Mouse (Mus musculus) limb, embryonic 12.5 days (tissue): ENCODE measurements at regions not wholly inside any gene's neighbourhood (a gene's known extent, or its start where the extent isn't known, plus 50 kb on each side); places are given as distances from the start of the nearest gene placed in this dataset.

Experiments
- ATAC-seq: fragments of 200-750 bp; cut with Nextera tagmentation; 2 replicates; pipeline ENCODE4 v1.8.0; 2017; ENCODE audit warnings: low read depth, moderate TSS enrichment; ENCODE audit not compliant: insufficient number of reproducible peaks, insufficient read depth, low FRiP score, low TSS enrichment
- H3K27ac ChIP-seq: fragments of 300-500 bp; sonication (generic); 2 replicates; pipeline ENCODE4 v1.5.1; 2016; ENCODE audit warnings: mild to moderate bottlenecking, moderate library complexity
- H3K27me3 ChIP-seq: fragments of 300-500 bp; sonication (generic); 2 replicates; pipeline ENCODE4 v1.6.1; 2016; ENCODE audit warnings: mild to moderate bottlenecking, moderate library complexity
- H3K36me3 ChIP-seq: fragments of 300-500 bp; sonication (generic); 2 replicates; pipeline ENCODE4 v1.6.1; 2016; ENCODE audit warnings: mild to moderate bottlenecking, moderate library complexity
- H3K4me1 ChIP-seq: fragments of 300-500 bp; sonication (generic); replicated peaks from 2 replicates; pipeline ENCODE4 v1.6.1; 2016
- H3K4me2 ChIP-seq: fragments of 300-500 bp; sonication (generic); 2 replicates; pipeline ENCODE4 v1.6.1; 2016; ENCODE audit warnings: mild to moderate bottlenecking, moderate library complexity
- H3K4me3 ChIP-seq: fragments of 300-500 bp; sonication (generic); replicated peaks from 2 replicates; pipeline ENCODE4 v1.5.1; 2016; ENCODE audit warnings: mild to moderate bottlenecking
- H3K9ac ChIP-seq: fragments of 300-500 bp; sonication (generic); replicated peaks from 2 replicates; pipeline ENCODE4 v1.6.1; 2016; ENCODE audit warnings: mild to moderate bottlenecking, moderate library complexity
- H3K9me3 ChIP-seq: fragments of 300-500 bp; sonication (generic); 2 replicates; pipeline ENCODE4 v1.6.1; 2016; ENCODE audit warnings: mild to moderate bottlenecking, moderate library complexity
- WGBS: fragments of 180-500 bp; shearing (Covaris S2); methylation state at CpG from one replicate; pipeline ENCODE4 v1.1.7; 2016; 5-methylcytosine and 5-hydroxymethylcytosine counted together

DNA sequence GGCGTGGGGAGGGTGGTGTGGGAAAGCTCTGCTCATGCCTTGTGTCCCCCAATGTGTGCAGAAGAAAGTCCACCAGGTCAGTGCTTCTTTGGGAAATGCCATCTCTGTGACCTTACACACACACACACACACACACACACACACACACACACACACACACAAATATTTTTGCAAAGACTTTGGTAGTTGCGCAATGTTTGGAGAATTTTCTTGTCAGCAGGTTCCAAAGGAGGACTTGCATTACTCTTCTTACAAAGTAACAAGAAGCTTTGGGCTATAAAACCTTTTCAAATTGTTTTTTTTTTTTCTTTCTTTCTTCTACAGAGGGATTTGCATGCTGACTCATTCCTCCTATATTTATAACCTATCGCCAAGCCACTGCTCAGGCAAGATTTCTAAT lies 59.1 kb upstream of the Npvf start:
- no peaks in the 10 kb centered on the region for H3K27me3 ChIP-seq
- H3K27ac ChIP-seq: no peak overlapping the region
- no peaks in the 10 kb centered on the region for H3K36me3 ChIP-seq
- H3K4me2 ChIP-seq: no peak overlapping the region
- no peak overlapping the region for H3K9ac ChIP-seq
- ATAC-seq: no peak
- no peak overlapping the region for H3K4me3 ChIP-seq
- no peaks in the 10 kb centered on the region for H3K9me3 ChIP-seq
- WGBS: 78% methylated on average over 3 of the region's 3 CpGs
- H3K4me1 ChIP-seq: peaks cover 12% of the 10 kb centered on the region

DNA sequence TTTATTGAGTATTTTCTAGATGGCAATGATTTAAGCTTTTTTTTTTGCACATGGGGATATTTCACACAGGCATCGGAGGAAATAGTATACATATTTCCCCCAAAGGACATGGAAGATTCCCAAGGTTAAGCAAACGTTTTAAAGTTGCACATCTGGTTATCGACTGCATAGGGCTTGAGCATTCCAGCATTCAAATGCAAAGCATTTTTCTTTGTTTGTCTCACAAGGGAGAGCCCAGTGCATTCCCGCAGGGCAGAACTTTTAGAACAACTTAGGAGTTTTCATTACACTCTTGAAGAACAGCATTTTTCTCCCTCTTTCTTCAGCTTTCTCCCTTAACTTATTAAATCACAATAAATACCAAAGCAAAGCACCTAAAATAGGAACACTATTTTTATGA lies 64.4 kb upstream of the Npvf start:
- H3K4me1 ChIP-seq: peaks cover 6% of the 10 kb centered on the region; the same call in 1 of the 2 replicates
- H3K4me2 ChIP-seq: no peak overlapping the region
- ATAC-seq: no peak
- H3K4me3 ChIP-seq: no peak overlapping the region
- H3K36me3 ChIP-seq: no peaks in the 10 kb centered on the region
- H3K9ac ChIP-seq: no peak overlapping the region
- 51% methylated on average over 4 of the region's 4 CpGs for WGBS
- no peaks in the 10 kb centered on the region for H3K9me3 ChIP-seq
- H3K27ac ChIP-seq: no peak overlapping the region
- H3K27me3 ChIP-seq: peaks cover 16% of the 10 kb centered on the region

DNA sequence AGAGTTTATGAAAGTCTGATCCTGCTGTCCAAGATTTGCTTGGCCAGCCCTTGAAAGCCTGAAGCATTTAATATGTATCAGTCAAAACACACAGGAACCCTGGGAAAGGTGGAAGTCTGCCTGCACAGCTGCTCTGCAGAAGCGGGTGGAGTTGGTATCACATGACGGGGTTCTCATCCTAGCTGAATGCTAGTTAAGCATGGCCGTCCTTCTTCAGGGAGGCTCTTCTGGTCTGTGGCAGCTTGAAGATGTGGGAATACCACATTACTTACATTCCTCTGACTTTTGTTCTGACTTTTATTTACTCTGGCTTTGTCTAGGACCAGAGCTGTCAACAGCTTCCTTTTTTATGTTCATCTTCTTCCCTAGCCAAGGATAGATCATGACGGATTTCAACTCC lies 66.1 kb upstream of the Npvf start:
- ATAC-seq: no peak
- WGBS: 71% methylated on average over 4 of the region's 4 CpGs

DNA sequence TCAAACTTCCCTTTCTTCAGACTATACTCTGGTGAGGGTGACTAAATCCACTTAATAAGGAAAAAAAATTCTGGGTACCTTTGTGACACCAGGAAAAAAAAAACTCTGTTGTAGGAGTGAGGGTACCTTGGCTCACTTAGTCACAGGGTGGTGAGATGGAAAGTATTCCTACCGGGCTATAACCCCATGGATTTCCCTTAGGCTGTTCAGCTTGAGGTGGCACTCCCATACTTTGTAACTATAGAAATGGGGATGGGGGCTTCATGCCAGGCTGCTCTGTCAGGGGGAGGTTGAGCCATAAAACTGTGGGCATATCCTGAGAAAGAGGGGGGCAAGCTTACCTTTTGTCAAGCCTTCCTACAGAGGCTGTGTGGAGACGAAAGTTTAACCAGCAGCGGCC lies 71.4 kb upstream of the Npvf start:
- Histone ChIP-seq H3K4me2 (no peak overlapping the region), H3K9me3 (no peaks in the 10 kb centered on the region), H3K4me1 (peaks cover 39% of the 10 kb centered on the region), H3K9ac (no peak overlapping the region), H3K36me3 (no peaks in the 10 kb centered on the region), H3K4me3 (no peak overlapping the region), H3K27me3 (peaks cover 50% of the 10 kb centered on the region), H3K27ac (no peak overlapping the region)
- 38% methylated on average over 3 of the region's 3 CpGs for WGBS
- ATAC-seq: 0 out of 2 replicates have a peak, but pooled peaks have one; percentile 31

More for the DNA sequence above, 66.1 kb upstream of the Npvf start:
- Histone ChIP-seq H3K9ac (no peak overlapping the region), H3K27me3 (peaks cover 28% of the 10 kb centered on the region), H3K36me3 (no peaks in the 10 kb centered on the region), H3K4me1 (peaks cover 17% of the 10 kb centered on the region; the same call in 1 of the 2 replicates), H3K27ac (no peak overlapping the region), H3K9me3 (no peaks in the 10 kb centered on the region), H3K4me2 (no peak overlapping the region), H3K4me3 (no peak overlapping the region)

DNA sequence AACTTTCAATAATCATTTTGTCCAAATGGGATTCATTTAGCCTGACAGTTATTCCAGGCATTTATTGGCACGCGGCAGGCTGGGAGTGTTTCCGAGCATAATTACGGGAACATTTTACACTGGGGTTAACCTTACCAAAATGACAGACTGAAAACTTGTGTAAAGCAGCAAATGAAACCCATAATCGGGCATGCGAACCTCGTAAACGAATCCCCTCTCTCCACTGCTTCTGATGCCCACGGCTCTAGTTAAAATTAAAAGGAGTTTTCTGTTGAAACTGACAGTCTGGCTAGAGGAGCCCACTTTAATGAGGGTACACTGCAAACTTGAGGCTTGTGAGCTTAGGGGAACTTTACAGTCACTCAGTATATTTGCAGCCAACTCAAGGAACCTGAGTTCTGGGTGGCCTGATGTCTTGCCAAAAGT lies 71.9 kb upstream of the Npvf start:
- Histone ChIP-seq H3K4me3 (no peak overlapping the region), H3K27ac (no peak overlapping the region), H3K36me3 (no peaks in the 10 kb centered on the region), H3K9ac (no peak overlapping the region), H3K4me1 (peaks cover 43% of the 10 kb centered on the region), H3K27me3 (peaks cover 47% of the 10 kb centered on the region), H3K4me2 (peak overlapping the region; percentile 15; the same call in 1 of the 2 replicates), H3K9me3 (no peaks in the 10 kb centered on the region)
- WGBS: 16% methylated on average over 9 of the region's 9 CpGs
- no peak; the same call in 1 of the 2 replicates for ATAC-seq

DNA sequence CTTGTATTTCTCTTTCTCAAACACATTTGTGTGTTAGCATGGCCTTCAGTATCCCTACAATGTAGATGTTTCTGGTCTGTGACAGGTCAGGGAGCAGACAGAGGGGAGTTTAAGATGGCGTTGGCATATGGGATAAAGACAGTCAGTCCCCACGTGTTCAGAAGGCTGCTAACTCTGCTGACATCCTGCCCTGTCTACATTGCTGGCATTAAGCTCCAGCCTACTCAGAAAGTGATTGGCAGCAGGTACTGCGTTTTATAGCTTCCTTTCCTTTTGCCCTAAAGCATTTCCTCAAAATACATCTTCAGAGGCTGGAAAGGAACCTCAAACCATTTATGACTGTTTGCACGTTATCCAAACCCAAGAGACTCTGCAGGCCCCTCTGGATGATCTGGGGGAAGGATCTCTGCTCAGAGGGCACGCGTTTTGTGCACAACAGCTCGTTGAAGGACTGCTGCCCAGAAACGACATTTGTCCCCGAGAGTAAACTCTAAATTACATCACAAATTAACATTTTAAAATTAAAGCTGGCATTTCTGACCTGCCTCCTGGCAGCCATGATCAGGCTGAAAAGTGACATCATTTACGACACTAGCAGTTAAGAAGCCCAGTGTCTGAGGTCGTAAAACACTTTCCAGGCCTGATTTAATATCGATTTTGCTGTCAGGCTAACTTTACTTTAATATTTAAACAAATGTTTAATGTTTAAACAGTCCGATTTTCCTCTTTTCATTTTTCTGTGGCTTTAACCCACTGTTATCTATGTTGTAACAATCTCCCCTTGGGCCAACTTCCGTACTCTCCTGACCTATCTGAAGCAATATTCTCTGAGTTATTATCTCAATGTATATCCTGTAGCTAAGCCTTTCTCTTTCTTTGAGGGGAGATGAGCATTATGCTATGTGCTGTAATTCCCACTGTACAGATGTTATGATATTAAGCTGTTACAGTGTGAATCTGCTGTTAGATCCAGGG lies 76.8 kb upstream of the Npvf start:
- Histone ChIP-seq H3K36me3 (no peaks in the 10 kb centered on the region), H3K4me2 (no peak overlapping the region), H3K9me3 (no peaks in the 10 kb centered on the region), H3K27me3 (peaks cover 40% of the 10 kb centered on the region), H3K4me3 (no peak overlapping the region), H3K27ac (no peak overlapping the region), H3K4me1 (peaks cover 32% of the 10 kb centered on the region), H3K9ac (no peak overlapping the region)
- ATAC-seq: no peak
- 29% methylated on average over 14 of the region's 14 CpGs for WGBS

DNA sequence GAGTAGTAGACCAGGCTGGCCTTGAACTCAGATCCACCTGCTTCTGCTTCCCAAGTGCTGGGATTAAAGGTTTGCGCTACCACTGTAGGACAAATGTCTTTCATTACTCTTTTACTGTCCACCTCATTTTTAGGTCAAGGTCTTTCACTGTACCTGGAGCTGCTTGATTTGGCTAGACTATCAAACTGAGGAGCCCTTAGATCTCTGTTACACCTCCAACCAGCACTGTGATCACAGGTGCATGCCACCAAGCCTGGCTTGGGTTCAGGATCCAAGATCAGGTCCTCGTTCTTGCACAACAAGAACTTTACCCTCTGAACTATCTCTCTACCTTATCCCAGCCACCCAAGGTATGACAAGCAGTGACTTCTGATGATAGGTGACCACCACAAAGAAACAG lies 80.5 kb upstream of the Npvf start:
- no peak overlapping the region for H3K4me3 ChIP-seq
- ATAC-seq: no peak
- peaks cover 24% of the 10 kb centered on the region for H3K27me3 ChIP-seq
- H3K9ac ChIP-seq: no peak overlapping the region
- H3K36me3 ChIP-seq: no peaks in the 10 kb centered on the region
- H3K9me3 ChIP-seq: no peaks in the 10 kb centered on the region
- peaks cover 16% of the 10 kb centered on the region for H3K4me1 ChIP-seq
- no peak overlapping the region for H3K27ac ChIP-seq
- H3K4me2 ChIP-seq: no peak overlapping the region
- 88% methylated on average over 2 of the region's 2 CpGs for WGBS

DNA sequence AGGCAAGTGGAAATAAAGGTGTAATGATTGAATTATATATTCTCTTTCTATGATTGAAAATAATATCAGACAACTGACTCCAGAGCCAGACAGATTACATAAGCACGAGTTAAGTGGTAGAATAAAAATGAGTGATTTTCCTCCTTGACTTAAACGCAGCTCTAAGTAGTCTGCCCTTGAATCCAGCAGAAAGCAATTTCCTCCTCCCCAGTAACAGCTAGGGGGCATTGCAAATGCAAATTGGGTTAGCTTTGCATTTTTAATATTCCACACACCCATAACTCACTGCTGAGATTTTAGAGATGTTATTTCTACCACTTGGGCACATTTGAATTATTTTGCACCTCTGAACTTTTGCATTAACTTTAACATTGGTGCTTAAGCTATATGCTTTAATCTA lies 81.6 kb upstream of the Npvf start:
- H3K9ac ChIP-seq: no peak overlapping the region
- H3K36me3 ChIP-seq: no peaks in the 10 kb centered on the region
- peaks cover 15% of the 10 kb centered on the region for H3K27me3 ChIP-seq
- no peak overlapping the region for H3K4me2 ChIP-seq
- no peak overlapping the region for H3K27ac ChIP-seq
- ATAC-seq: no peak
- WGBS: 53% methylated on average over 2 of the region's 2 CpGs
- no peak overlapping the region for H3K4me3 ChIP-seq
- H3K4me1 ChIP-seq: peaks cover 8% of the 10 kb centered on the region
- H3K9me3 ChIP-seq: no peaks in the 10 kb centered on the region

DNA sequence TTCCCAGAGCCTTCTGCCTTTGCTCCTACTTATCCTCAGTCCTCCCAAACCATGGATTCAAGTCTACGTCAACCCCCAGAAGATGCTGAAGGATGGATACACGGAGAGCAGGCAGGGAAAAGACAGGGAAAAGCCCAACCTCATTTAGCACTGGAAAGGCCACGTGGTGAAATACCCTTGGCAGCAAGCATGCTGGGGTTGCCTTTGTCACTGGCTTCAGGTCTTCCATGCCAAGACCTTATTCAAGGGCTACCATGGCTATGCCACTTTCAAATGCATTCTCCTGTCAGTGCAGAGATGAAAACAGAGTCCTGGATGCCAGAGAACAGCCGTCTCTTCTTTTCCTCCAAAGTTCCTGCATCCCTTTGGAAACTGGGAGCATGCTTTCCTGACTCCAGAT lies 87.8 kb upstream of the Npvf start:
- WGBS: 70% methylated on average over 4 of the region's 4 CpGs
- Histone ChIP-seq H3K4me3 (no peak overlapping the region), H3K9ac (no peak overlapping the region), H3K27me3 (peaks cover 4% of the 10 kb centered on the region; the same call in 1 of the 2 replicates), H3K4me2 (no peak overlapping the region), H3K4me1 (peaks cover 16% of the 10 kb centered on the region), H3K9me3 (no peaks in the 10 kb centered on the region), H3K27ac (no peak overlapping the region), H3K36me3 (no peaks in the 10 kb centered on the region)
- ATAC-seq: no peak

DNA sequence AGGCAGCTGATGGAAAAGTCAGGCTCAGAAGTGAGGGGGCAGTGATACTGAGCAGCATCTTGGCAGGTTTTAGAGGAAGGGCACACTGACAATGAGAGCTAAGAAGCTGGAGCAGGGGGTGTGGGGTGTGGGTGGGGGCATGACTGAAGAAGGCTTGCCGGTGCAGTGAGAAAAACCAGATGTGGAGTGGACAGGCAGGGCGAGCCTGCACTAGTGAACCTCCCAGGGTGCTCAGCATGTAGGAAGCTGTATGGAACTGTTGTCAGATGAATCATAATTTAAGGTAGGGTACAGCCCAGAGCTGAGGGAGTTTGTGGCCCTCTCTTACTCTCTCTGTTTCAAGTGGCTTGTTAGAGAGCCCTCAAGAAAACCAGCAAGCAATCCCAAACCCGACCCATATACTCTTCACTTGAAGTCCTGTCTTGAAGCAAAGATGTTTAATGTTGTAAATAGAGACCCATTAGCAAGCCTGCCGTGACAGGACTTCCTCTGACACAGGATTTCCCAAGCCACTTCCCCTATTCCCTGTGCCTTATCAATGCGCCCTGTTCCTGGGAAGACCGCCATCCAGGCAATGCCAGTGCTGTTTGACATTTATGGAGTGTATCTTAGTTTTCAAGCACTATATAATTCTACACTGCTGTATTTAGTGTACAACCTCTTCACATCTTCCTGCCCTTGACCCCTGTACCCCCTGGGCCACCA lies 90.4 kb upstream of the Npvf start:
- Histone ChIP-seq H3K27me3 (peaks cover 4% of the 10 kb centered on the region; the same call in 1 of the 2 replicates), H3K27ac (no peak overlapping the region), H3K36me3 (no peaks in the 10 kb centered on the region), H3K9ac (no peak overlapping the region), H3K4me2 (no peak overlapping the region), H3K4me3 (no peak overlapping the region), H3K4me1 (peaks cover 16% of the 10 kb centered on the region), H3K9me3 (no peaks in the 10 kb centered on the region)
- 43% methylated on average over 6 of the region's 6 CpGs for WGBS
- ATAC-seq: no peak

DNA sequence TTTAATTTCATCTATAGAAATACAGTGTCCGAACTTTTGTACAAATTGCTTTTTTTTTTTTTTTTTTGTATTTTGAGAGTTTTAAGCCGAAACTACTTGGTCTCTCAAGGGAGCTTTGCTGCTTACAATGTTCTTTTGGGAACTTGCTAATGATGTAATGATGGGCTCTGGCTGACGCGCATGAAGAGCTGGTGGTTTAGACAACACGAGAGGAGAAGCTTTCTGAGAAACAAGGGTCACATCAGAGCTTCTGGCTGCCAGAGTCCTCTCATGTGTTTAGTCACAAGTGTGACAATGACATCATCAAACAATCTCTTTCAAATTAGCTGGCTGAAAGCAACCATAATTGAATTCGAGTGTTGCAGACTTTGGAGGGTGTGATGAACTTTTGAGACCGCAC lies 98.9 kb upstream of the Npvf start:
- H3K9ac ChIP-seq: no peak overlapping the region
- ATAC-seq: no peak
- 0 out of 2 replicates have a peak, but pooled peaks cover 1% of the 10 kb centered on the region for H3K27me3 ChIP-seq
- H3K27ac ChIP-seq: no peak overlapping the region
- no peak overlapping the region for H3K4me3 ChIP-seq
- no peaks in the 10 kb centered on the region for H3K4me1 ChIP-seq
- no peaks in the 10 kb centered on the region for H3K9me3 ChIP-seq
- 75% methylated on average over 7 of the region's 7 CpGs for WGBS
- no peak overlapping the region for H3K4me2 ChIP-seq
- H3K36me3 ChIP-seq: no peaks in the 10 kb centered on the region
